In genomic region chr7:143122191-143122590, GRCm38 (mm10) we compare ENCODE assay signal across 10 mouse cellular contexts. TPM values are rescaled to one million over a fixed set of nuclear protein-coding genes. Genes with fewer than 3 reads are reported as not detected.
A peak's percentile ranks its signal among the peaks of the same experiment; 100 is the strongest.
DNase-seq lines count a peak whose midpoint lies in the region; ATAC-seq and TF ChIP-seq lines count a peak whose summit lies in the region.
"Had no signal": no experiment of that assay in that cellular context is flagged by ENCODE, and none has a peak within 500 bp of the region (broad histone marks: within the 10 kb centered on the region; RNA-seq: fewer than 3 reads in every experiment).

No protein-coding gene starts in this region.

- peaks cover 29% of the 10 kb centered on the region for H3K4me1 ChIP-seq in ES-Bruce4 (ENCODE audit: control insufficient read depth, insufficient read depth, low read length)
- H3K4me1 ChIP-seq in heart, embryonic 14.5 days (ENCODE audit: control insufficient read depth in 2 of 2, insufficient read depth in 2 of 2, low read length in 2 of 2) = peaks cover 72 to 81% of the 10 kb centered on the region in 2 experiments
- H3K4me1 ChIP-seq in liver, embryonic 13.5 days (replicated peaks) = 0 out of 2 replicates have a peak, but pooled peaks cover 6% of the 10 kb centered on the region
- H3K4me1 ChIP-seq: liver, embryonic 15.5 days had no signal

- WGBS in heart, embryonic 14.5 days = 13% methylated on average over 5 of the region's 5 CpGs
- WGBS in liver, embryonic 13.5 days (ENCODE audit: insufficient replicate concordance) = 46% methylated on average over 5 of the region's 5 CpGs

- no peak for TF ChIP-seq POLR2A in ES-Bruce4 (IDR thresholded peaks at IDR 0.05; ENCODE audit: insufficient read depth, low read length)

- no peak for TF ChIP-seq CTCF in ES-Bruce4 (IDR thresholded peaks at IDR 0.05; ENCODE audit: low read depth, low read length)

- H3K4me2 ChIP-seq in heart, embryonic 14.5 days (ENCODE audit: low read length) = 0 out of 2 replicates have a peak overlapping the region, but pooled peaks have one; percentile 24
- H3K4me2 ChIP-seq in liver, embryonic 13.5 days = no peak overlapping the region
- H3K4me2 ChIP-seq: liver, embryonic 15.5 days; neural tube, embryonic 12.5 days had no signal

- H3K36me3 ChIP-seq in ES-Bruce4 (ENCODE audit: control insufficient read depth, insufficient read depth, low read length, poor library complexity, severe bottlenecking) = no peaks in the 10 kb centered on the region
- peaks cover 3% of the 10 kb centered on the region; the same call in 1 of the 2 replicates for H3K36me3 ChIP-seq in heart, embryonic 14.5 days (ENCODE audit: control insufficient read depth, insufficient read depth, low read length)
- H3K36me3 ChIP-seq in liver, embryonic 13.5 days = no peaks in the 10 kb centered on the region
- H3K36me3 ChIP-seq: liver, embryonic 15.5 days; neural tube, embryonic 12.5 days had no signal

- no peak overlapping the region for H3K9ac ChIP-seq in ES-Bruce4 (ENCODE audit: low read depth, poor library complexity, severe bottlenecking)
- H3K9ac ChIP-seq in heart, embryonic 14.5 days (ENCODE audit: low read length) = peak overlapping the region; percentile 68
- H3K9ac ChIP-seq in liver, embryonic 13.5 days = no peak overlapping the region
- H3K9ac ChIP-seq: liver, embryonic 15.5 days; neural tube, embryonic 12.5 days had no signal

- 0 out of 2 replicates have a peak overlapping the region, but pooled peaks have one; percentile 21 for H3K27ac ChIP-seq in ES-Bruce4 (ENCODE audit: insufficient read depth, low read length)
- H3K27ac ChIP-seq in heart, embryonic 14.5 days (replicated peaks in 1 of 2; ENCODE audit: control insufficient read depth in 1 of 2, insufficient read depth in 1 of 2, low read depth in 2 of 2, low read length in 2 of 2) = peak overlapping the region; percentile 95 to 96
- H3K27ac ChIP-seq in liver, embryonic 13.5 days = no peak overlapping the region
- H3K27ac ChIP-seq: hindbrain, postnatal 0 days; liver, embryonic 15.5 days; neural tube, embryonic 12.5 days had no signal

- ATAC-seq in heart, embryonic 14.5 days (ENCODE audit: insufficient number of reproducible peaks, insufficient read depth, low FRiP score, low read depth) = peak; percentile 70
- peak; percentile 57; the same call in 1 of the 2 replicates for ATAC-seq in liver, embryonic 13.5 days (ENCODE audit: low read depth)
- ATAC-seq: hindbrain, postnatal 0 days had no signal

- no peaks in the 10 kb centered on the region for H3K9me3 ChIP-seq in ES-Bruce4 (replicated peaks; ENCODE audit: control insufficient read depth, insufficient read depth, low read length, poor library complexity, severe bottlenecking)
- no peaks in the 10 kb centered on the region for H3K9me3 ChIP-seq in heart, embryonic 14.5 days (ENCODE audit: control insufficient read depth, low read length)
- H3K9me3 ChIP-seq in liver, embryonic 13.5 days (replicated peaks) = no peaks in the 10 kb centered on the region
- H3K9me3 ChIP-seq: liver, embryonic 15.5 days; neural tube, embryonic 12.5 days had no signal

- DNase-seq in adrenal gland, adult (ENCODE audit: inconsistent age in 2 of 2, low spot score in 1 of 2) = peak; percentile 87 to 91
- no peak for DNase-seq in liver, embryonic 13.5 days
- no peak for DNase-seq in thymus, postnatal 14 days
- DNase-seq in cerebellum, postnatal 36 days = no peak
- DNase-seq in left cerebral cortex, adult 18-20 months (ENCODE audit: low spot score in 2 of 2) = no peak

- H3K27me3 ChIP-seq in ES-Bruce4 (ENCODE audit: control insufficient read depth, insufficient read depth, low read length, poor library complexity, severe bottlenecking) = no peaks in the 10 kb centered on the region
- H3K27me3 ChIP-seq in heart, embryonic 14.5 days (ENCODE audit: control insufficient read depth, insufficient read depth, low read length) = no peaks in the 10 kb centered on the region
- peaks cover 10% of the 10 kb centered on the region; the same call in 1 of the 2 replicates for H3K27me3 ChIP-seq in liver, embryonic 13.5 days
- H3K27me3 ChIP-seq: liver, embryonic 15.5 days; neural tube, embryonic 12.5 days had no signal

- H3K4me3 ChIP-seq in ES-Bruce4 (ENCODE audit: low read depth, low read length) = no peak overlapping the region
- no peak overlapping the region for H3K4me3 ChIP-seq in heart, embryonic 14.5 days (ENCODE audit: control insufficient read depth in 1 of 2, insufficient read depth in 1 of 2, low read depth in 1 of 2, low read length in 2 of 2)
- no peak overlapping the region for H3K4me3 ChIP-seq in liver, embryonic 13.5 days (replicated peaks)
- H3K4me3 ChIP-seq: liver, embryonic 15.5 days; neural tube, embryonic 12.5 days had no signal

- TF ChIP-seq EP300 in ES-Bruce4 (IDR thresholded peaks at IDR 0.05; ENCODE audit: insufficient read depth, low read depth, low read length) = no peak

RNA-seq across cellular contexts. Expression of gene Kcnq1, which starts 16.0 kb away (rescaled TPM):
- polyA plus RNA-seq in ES-Bruce4 (2011; ENCODE audit: insufficient read depth, insufficient read length, low read depth, missing spikeins) = not detected in 2 replicates
- 28.1 and 31.1 TPM in 2 replicates for polyA plus RNA-seq in heart, embryonic 14.5 days (2014; fragmentation: Nextera tagmentation; extraction: Ambion mirVana)
- 0.27 and 0.57 TPM in 2 replicates for polyA plus RNA-seq in liver, embryonic 13.5 days (2015; fragmentation: Nextera tagmentation; extraction: Ambion mirVana)
- under 1 TPM; 0.30 to 0.54 TPM for total RNA-seq in left cerebral cortex, adult 18-20 months (2021)

RNA-seq across cellular contexts. Expression of gene Trpm5, which starts 27.7 kb away (rescaled TPM):
- polyA plus RNA-seq in ES-Bruce4 (2011; ENCODE audit: insufficient read depth, insufficient read length, low read depth, missing spikeins) = not detected in 2 replicates
- polyA plus RNA-seq in heart, embryonic 14.5 days (2014; fragmentation: Nextera tagmentation; extraction: Ambion mirVana) = 3.9 and 4.4 TPM in 2 replicates
- 0.73 and 0.75 TPM in 2 replicates for polyA plus RNA-seq in liver, embryonic 13.5 days (2015; fragmentation: Nextera tagmentation; extraction: Ambion mirVana)
- not detected for total RNA-seq in left cerebral cortex, adult 18-20 months (2021)

RNA-seq across cellular contexts. Expression of gene Tssc4, which starts 53.1 kb away (rescaled TPM):
- 18.2 and 21.0 TPM in 2 replicates for polyA plus RNA-seq in ES-Bruce4 (2011; ENCODE audit: insufficient read depth, insufficient read length, low read depth, missing spikeins)
- 31.3 and 41.1 TPM in 2 replicates for polyA plus RNA-seq in heart, embryonic 14.5 days (2014; fragmentation: Nextera tagmentation; extraction: Ambion mirVana)
- 44.2 and 45.3 TPM in 2 replicates for polyA plus RNA-seq in liver, embryonic 13.5 days (2015; fragmentation: Nextera tagmentation; extraction: Ambion mirVana)
- 10 to 100 TPM; 37.8 to 39.6 TPM for total RNA-seq in left cerebral cortex, adult 18-20 months (2021)

Comparison
In these comparisons a context has a peak if more than half of its experiments do, and no peak if none do; other contexts are left out.
1. DNase-seq: peak in adrenal gland, adult (2 of 2); none in liver, embryonic 13.5 days (single experiment), thymus, postnatal 14 days (single experiment), cerebellum, postnatal 36 days (0 of 2) and left cerebral cortex, adult 18-20 months (0 of 2).
2. RNA of gene Kcnq1, which starts 16.0 kb away (polyA plus RNA-seq): 28.1 to 31.1 TPM in heart, embryonic 14.5 days; 0.27 to 0.57 TPM in liver, embryonic 13.5 days and not detected in ES-Bruce4; every median in the first group is over 10 times any median in the second.